Mouse (Mus musculus) left cerebral cortex, postnatal 4 days (tissue): ENCODE data around the gene Gm3526. TPM values are rescaled to one million over a fixed set of nuclear protein-coding genes. Genes with fewer than 3 reads are reported as not detected.
"Not testable (repeated sequence)": the region's sequence is repeated elsewhere in the genome, so short reads cannot be mapped to it uniquely, and the experiment has no call there.

ENCODE experiments used
- DNase-seq: peaks from one replicate; pipeline ENCODE4 v3.0.0-alpha.2; 2022
- intact Hi-C: fragments of 180-260 bp; cut with DNase I; formaldehyde crosslinking; loops from one replicate; pipeline ENCODE4 v1.15.1; 2025
- total RNA-seq, 2 experiments: library from RNA; stranded (reverse); gene quantifications; 2 replicates each; pipeline ENCODE4 v1.2.3; 2021

The Gm3526 gene
- total RNA-seq: under 1 TPM in 1 of 2 experiments, not detected in 1; 0.38 TPM

DNA sequence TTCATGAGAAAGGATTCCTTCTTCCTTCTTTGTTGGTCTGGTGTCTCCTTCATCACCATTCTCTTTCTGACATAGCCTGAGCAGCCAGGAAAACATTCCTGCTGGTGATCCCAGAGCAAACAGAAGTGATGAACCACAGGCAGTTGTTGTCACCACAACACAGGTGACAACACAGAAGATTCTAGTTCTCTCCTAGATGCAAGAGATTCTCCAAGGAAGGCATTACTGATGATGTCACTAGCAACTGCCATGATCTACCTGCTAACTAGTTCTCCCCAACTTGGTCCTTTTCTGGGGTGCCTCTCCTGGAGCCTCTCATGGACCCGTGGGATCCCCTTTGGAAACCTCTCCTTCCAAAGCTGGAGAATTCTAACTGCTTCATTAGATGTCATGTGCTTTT, at the start of gene Gm3526:
Gm3526 (minus strand) TSS at position 101 of the 400 bp plus-strand sequence.
- DNase-seq, intact Hi-C loops: not testable (repeated sequence)

Other genes starting within 250 kb of the Gm3526 start
- gene Gm3298, start 244.7 kb downstream of the Gm3526 start, total RNA-seq: 1 to 10 TPM; 1.6 to 2.5 TPM
- gene 4930555G01Rik, start 210.0 kb downstream of the Gm3526 start, total RNA-seq: not detected
- gene Gm8281, start 189.5 kb downstream of the Gm3526 start, total RNA-seq: 10 to 100 TPM; 11.4 to 13.8 TPM
- gene Gm8279, start 129.1 kb downstream of the Gm3526 start, total RNA-seq: under 1 TPM in 1 of 2 experiments, not detected in 1; 0.46 TPM
- not detected for gene Gm3317, start 96.0 kb downstream of the Gm3526 start, total RNA-seq
- not detected for gene Gm8271, start 74.8 kb downstream of the Gm3526 start, total RNA-seq
- gene Gm3542, start 74.3 kb upstream of the Gm3526 start, total RNA-seq: under 1 TPM in 1 of 2 experiments, not detected in 1; 0.40 TPM
- gene Gm3500, start 128.5 kb upstream of the Gm3526 start, total RNA-seq: under 1 TPM in 1 of 2 experiments, not detected in 1; 0.79 TPM
- 10 to 100 TPM; 11.6 to 11.8 TPM for gene Gm3194, start 194.9 kb upstream of the Gm3526 start, total RNA-seq
- gene Gm8246, start 217.2 kb upstream of the Gm3526 start, total RNA-seq: not detected
- gene Gm3187, start 223.6 kb upstream of the Gm3526 start, total RNA-seq: not detected
- 10 to 100 TPM; 12.9 to 13.2 TPM for gene Gm3488, start 241.1 kb upstream of the Gm3526 start, total RNA-seq